Mouse (Mus musculus): ENCODE measurements around the gene Scaper.

Gene Scaper

DNA sequence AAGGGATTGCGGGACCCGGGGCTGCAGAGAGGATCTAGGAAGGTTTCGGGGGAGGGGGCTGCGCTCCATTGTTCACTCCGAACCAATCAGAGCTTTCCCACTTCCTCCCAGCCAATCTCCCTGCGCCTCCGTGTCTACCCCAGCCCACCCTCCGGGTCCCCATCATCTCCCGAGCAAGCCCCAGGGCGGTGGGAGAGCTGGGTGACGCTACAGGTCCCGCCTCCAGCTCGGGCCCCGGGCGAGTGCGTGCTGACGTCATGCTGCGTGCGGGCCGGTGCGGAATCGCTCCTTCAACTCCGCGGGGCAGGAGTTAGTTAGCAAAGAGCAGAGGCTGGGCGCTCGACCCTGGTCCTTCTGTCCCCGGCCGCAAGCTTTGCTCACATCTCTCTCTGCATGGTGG lies 397.0 kb downstream of the Scaper start:
- DNase-seq (ENCODE audit: low read depth in 1 of 2, low spot score in 2 of 2), result no peak

DNA sequence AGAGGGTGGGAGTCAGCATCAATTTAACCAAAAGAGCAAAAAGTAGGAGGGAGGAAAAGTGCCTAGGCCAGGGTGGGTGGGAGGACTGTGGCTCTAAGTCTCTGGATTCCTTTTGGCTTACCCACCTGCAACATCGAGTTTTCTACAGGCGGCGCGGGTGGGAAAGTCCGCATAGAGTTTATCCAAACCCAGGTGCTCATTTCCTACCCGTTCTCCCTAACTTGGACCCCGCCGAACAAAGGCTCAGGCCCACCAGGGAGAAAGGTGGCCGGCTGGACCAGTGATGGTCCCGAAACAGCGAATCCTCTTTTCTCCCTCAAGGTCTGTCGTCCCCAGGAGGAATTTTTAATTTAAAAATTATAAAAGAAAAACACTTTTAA lies 397.5 kb downstream of the Scaper start:
- no peak for DNase-seq (ENCODE audit: low read depth in 1 of 2, low spot score in 2 of 2)

DNA sequence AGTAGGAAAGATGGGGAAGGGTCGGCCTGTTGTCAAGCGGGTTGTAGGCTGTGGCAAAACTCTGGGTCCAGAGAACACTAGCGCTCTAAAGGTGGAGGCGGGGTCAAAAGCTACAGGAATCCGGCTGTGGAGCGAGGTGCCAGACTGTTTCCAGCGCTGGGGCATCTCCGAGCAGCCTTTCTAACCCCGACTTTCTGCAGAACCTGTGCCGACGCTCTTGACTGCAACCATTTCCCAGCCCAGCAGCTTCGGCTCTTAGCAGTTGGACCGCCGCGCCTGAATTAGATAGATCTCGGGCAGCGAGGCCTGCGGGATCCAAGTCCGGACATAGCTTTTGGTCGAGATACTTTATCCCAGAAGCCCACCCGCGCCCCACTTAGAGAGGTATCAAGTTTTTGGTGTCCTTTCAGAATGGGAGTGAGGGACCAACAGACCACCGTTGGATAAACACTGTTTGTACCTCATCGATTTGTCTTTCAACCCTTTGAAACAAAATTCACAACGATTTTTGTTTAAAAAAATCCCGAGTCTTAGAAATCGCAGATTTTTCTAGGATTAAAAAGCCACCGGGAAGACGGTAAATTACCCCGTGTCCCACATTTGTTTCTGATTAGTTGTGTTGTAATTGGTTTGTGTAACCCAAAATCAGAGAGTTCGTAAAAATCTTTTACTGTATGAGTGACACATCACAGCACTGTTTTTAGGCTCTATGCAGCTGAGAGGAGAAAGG lies 398.1 kb downstream of the Scaper start:
- no peak for DNase-seq (ENCODE audit: low read depth in 1 of 2, low spot score in 2 of 2)

DNA sequence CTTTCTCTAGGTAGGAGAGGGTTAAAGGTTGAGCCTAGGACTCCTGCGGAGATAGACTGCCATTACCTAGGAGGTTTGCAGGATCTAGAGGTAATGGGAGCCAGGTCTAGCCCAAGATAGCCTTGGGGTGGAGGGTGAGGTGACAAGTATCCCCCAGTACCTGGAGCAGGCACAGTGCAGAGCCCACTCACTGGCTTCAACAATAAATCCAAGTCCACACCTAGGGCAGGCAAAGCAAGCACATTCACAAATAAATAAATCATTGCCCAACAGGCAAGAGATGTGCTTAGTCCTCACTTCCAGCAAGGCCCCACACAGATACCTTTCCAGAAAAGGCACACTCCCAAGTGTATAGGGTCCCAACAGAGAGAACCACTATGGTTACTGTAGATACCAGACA lies 398.9 kb downstream of the Scaper start:
- DNase-seq (ENCODE audit: low read depth in 1 of 2, low spot score in 2 of 2), result no peak

DNA sequence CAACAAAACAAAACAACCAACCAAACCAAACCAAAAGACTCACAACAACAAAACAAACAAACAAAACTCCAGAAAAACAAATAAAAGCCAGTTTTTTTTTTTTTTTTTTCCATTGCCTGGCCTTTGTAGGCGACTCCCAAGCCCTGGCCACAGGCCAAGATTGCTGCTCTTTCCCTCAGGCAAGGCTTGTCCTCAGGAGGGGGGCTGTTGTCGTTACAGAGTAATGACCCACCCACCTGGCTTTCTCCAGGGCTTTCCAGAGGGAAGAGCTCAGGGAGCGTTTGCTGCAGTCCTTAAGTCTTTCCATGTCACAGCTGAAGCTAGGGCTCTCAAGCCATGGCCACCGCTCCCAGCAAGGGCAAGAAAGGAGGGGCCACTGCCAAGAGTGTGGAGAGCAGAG lies 399.5 kb downstream of the Scaper start, which contains the start of gene Isl2:
Isl2 (plus strand) TSS at position 296 of the 400 bp plus-strand sequence.
- no peak for DNase-seq (ENCODE audit: low read depth in 1 of 2, low spot score in 2 of 2)

DNA sequence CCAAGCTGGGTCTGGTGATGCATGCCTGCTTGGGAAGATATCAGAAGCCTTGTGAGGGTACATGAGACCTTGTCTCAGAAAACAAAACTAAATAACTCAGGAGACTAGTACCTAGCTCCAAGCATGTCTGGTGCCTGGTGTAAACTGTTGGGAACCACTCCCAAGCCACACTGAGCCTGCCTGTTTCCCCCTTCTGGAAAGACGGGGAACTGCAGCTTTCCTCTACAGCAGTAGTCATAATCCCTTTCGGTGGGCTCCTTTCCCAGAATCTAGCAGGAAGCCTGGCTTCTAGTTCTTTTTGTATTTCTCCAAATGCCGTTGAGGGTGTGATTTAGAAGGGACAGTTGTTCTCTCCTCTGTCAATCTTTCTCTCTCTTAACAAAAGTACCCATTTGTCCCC lies 402.0 kb downstream of the Scaper start:
- DNase-seq (ENCODE audit: low read depth in 1 of 2, low spot score in 2 of 2), result no peak

DNA sequence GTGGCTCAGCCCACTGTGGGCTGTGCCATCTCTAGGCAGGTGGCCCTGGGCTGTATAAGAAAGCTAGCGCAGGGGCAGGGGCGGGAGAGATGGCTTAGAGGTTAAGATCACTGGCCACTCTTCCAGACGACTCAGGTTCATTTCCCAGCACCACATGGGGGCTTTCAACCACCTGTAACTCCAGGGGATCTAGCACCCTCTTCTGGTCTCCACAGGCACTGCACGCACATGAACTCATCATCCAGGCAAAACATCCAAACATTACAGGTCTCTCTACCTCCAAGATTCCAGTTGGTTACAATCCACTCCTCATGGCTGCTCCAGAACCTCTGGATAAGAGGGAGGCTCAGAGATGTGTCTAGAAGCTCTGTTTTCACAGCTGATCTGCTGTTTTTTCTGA lies 412.2 kb downstream of the Scaper start:
- DNase-seq (ENCODE audit: low read depth in 1 of 2, low spot score in 2 of 2), result no peak

DNA sequence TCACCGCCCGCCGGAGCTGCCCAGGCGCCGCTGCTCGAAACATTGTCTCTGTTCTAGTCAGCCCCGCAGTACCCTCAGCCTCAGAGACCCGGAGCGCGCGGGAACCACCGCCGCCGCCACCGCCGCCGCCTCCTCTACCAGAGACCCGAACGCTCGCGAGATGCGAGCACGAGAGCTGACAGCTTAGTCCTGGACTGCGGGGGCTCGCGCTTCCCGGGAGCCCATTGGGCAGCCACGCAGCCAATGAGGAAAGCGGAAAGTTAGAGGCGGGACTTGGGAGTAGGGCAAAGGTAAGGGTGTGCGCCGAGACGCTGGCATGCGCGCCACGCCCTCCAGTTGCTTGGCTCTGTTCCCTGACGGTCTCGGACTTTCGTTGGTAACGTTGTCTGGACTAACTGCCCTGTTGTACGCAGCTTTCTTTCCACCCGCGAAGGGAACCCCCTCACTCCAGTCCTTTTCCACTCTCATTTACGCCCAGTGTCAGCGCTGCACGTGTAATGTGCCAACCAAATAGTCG lies 425.8 kb downstream of the Scaper start, which contains the start of gene Etfa:
Etfa (minus strand) TSS at position 217 of the 517 bp plus-strand sequence.
- DNase-seq (ENCODE audit: low read depth in 1 of 2, low spot score in 2 of 2), result peak; percentile 88 to 89

DNA sequence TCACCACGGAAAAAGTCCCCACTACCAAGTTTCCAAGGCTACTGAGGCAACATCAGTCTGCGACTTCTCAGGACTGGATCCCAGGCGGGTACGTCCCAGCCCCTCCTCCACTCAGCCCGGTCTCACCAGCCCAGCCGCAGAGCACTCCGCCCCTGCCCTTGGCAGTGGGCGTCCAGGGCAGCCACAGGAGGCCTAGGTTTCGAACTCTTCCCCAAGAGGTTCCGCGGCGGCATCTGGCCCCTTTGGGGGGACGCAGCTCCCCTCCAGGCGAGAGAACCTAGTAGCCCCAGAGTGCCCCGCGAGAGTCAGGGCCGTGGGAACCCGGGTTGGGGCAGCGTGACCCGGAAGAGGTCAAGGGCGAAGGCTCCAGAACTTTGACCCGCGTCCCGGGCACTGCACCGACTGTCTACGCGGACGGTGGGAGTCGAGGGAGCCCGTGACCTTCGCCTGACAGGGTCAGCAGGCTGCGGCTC lies 426.4 kb downstream of the Scaper start:
- DNase-seq (ENCODE audit: low read depth in 1 of 2, low spot score in 2 of 2), result peak; percentile 39 to 71

DNA sequence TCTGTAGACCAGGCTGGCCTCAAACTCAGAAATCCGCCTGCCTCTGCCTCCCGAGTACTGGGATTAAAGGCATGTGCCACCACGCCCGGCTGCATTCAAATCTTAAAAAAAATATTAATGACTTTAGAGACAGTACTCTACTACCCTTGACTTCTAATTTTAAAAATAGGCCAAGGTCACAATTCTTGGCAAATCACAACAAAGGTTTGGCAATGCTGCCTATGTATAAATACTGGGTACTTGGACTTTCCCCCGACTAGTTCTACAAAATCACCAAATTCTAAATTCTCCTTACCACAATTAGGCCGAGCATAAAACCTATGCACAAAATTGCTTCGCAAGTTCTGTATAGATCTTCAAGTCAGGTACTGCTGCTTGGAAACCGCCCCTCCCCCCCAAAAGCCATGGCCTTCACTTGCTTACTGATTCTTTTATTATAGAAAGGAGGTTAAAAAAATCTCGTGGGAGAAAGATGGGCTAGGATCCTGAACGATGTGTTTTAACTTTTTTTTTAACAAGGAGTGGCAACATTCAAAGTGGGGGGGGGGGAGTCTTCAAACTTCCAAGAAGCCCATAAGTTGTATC lies 427.2 kb downstream of the Scaper start:
- no peak for DNase-seq (ENCODE audit: low read depth in 1 of 2, low spot score in 2 of 2)

DNA sequence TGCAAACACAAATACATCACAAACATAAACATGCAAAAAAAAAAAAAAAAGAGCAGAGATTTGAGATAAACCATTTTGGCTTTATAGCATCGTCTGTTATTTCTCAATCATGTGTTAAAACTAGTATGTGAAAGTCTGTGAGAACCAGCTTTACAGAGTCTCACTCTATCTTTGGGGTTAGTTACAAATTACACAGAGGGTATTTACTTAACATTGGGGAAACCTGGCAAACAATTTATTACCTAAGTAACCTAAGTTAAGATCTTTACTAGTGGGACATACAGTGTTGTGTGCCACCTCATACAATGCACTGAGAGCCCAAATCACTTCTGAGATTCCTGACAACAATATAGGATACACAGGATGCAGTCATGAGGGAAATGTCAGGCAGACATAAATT lies 428.2 kb downstream of the Scaper start:
- DNase-seq (ENCODE audit: low read depth in 1 of 2, low spot score in 2 of 2), result no peak

DNA sequence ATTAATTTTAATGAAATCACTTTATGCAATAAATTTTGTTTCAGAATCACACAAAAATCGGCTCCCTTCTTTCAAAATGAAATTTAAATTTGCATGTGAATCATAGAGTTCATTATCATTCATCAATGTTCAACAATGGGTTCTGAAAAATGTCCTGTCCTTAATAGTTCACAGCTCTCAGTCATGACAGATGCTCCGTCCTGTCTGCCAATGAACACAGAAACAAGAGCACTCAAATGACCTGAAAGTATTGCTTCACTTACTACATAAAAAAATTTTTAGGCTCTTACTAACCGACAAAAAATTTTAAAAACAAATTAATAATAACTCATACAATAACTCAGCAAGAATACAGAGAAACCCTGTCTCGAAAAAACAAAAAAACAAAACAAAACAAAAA lies 429.2 kb downstream of the Scaper start:
- no peak for DNase-seq (ENCODE audit: low read depth in 1 of 2, low spot score in 2 of 2)

DNA sequence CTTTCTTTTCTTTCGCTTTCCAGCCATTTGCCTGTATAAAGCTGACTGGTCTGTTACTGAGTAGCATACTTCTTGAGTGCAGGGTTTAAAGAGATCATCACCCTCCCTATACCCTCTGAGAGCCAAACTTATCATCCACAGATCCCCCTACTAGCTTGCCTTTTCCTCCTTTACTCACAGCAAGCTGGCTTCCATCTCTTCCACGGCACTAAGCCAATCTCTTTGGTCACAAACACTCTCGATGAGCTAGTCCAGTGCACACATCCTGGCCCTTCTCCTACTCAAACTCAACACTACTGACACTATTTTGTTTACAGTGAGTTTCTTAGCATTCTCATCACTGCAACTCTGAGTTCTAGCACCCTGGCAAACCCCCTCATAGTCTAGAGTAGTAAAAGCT lies 430.0 kb downstream of the Scaper start:
- no peak for DNase-seq (ENCODE audit: low read depth in 1 of 2, low spot score in 2 of 2)

Data from monocyte, adult 2 months (primary cell).